Mouse (Mus musculus): ENCODE results near the gene Stx6.

DNA sequence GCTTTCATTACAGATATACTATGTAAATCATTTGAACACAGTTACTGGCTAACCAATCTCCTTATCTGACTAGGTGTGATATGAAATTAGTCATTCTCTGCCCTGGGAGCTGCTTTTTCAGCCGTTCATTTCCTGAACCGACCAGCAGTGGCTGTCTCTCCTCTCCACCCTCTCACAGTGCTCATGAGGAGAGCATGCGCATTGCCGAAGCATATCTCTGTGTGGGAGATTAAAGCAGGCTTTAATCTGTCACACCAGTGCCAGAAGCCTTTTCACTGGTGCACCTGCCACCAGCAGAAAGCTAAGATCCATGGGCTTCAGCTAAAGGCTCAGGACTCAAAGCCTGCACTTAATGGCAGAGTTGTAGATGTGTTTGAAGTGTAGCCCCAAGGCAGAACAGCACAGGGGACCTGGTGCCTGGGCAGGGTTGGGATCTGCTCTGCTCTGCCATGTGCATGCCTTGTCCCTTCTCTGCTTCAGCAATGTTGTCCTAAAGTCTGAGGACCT, 42.9 kb downstream of the Stx6 start:
- no peak for TF ChIP-seq GATA1 (IDR thresholded peaks at IDR 0.05; ENCODE audit: borderline replicate concordance, low read length)
- TF ChIP-seq FLI1 (IDR thresholded peaks at IDR 0.05; ENCODE audit: low read length), result no peak
